21 mouse cellular contexts compared by ENCODE assay signal in the genomic region with DNA sequence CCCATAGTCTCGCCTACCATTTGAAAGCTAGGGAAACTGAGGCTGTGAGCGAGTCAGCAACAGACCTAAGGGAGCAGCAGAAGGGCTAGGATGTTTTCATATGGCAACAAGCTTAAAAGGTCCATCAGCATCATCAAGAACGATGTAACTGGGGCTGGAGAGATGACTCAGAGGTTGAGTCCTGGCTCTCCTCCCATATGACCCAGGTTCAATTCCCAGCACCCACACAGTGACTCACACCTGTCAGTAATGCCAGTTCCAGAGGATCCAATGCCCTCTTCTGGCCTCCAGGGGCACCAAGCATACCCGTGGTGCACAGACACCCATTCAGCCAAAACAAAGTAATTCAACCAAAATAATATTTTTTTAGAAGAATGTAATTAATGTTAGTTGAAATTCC.
"Had no signal": no experiment of that assay in that cellular context is flagged by ENCODE, and none has a peak within 500 bp of the region (broad histone marks: within the 10 kb centered on the region; RNA-seq: fewer than 3 reads in every experiment).

No protein-coding gene starts in this region.

- H3K9me3 ChIP-seq: liver, embryonic 15.5 days; midbrain, embryonic 10.5 days; midbrain, embryonic 13.5 days; midbrain, embryonic 15.5 days; neural tube, embryonic 13.5 days; neural tube, embryonic 15.5 days; stomach, embryonic 15.5 days had no signal

- H3K27me3 ChIP-seq: liver, embryonic 15.5 days; midbrain, embryonic 13.5 days; midbrain, embryonic 15.5 days; neural tube, embryonic 13.5 days; neural tube, embryonic 15.5 days; stomach, embryonic 15.5 days had no signal

- H3K9ac ChIP-seq: liver, embryonic 15.5 days; lung, embryonic 14.5 days; midbrain, embryonic 13.5 days; midbrain, embryonic 15.5 days; neural tube, embryonic 13.5 days; neural tube, embryonic 15.5 days; stomach, embryonic 15.5 days had no signal

- DNase-seq: lung, adult 18-20 months; lung, embryonic 14.5 days; lung, postnatal 10 days; lung, postnatal 4 days; retina, postnatal 1 day; right cerebral cortex, adult 18-20 months; right cerebral cortex, postnatal 25 days; right cerebral cortex, postnatal 4 days; spleen, adult 18-20 months; thymus, adult 2 months; thymus, postnatal 25 days; thymus, postnatal 4 days had no signal

- ATAC-seq: midbrain, embryonic 13.5 days; midbrain, embryonic 15.5 days had no signal

- H3K27ac ChIP-seq: liver, embryonic 15.5 days; midbrain, embryonic 10.5 days; midbrain, embryonic 13.5 days; midbrain, embryonic 15.5 days; neural tube, embryonic 13.5 days; neural tube, embryonic 15.5 days; stomach, embryonic 15.5 days; stomach, postnatal 0 days had no signal

- H3K36me3 ChIP-seq: midbrain, embryonic 10.5 days; midbrain, embryonic 13.5 days; midbrain, embryonic 15.5 days; neural tube, embryonic 13.5 days; neural tube, embryonic 15.5 days; stomach, embryonic 15.5 days had no signal

- H3K4me1 ChIP-seq: liver, embryonic 15.5 days; midbrain, embryonic 15.5 days; stomach, embryonic 15.5 days had no signal

- H3K4me3 ChIP-seq: liver, embryonic 15.5 days; midbrain, embryonic 10.5 days; midbrain, embryonic 13.5 days; midbrain, embryonic 15.5 days; myocyte; neural tube, embryonic 13.5 days; neural tube, embryonic 15.5 days; stomach, embryonic 15.5 days had no signal

- H3K4me2 ChIP-seq: liver, embryonic 15.5 days; lung, embryonic 14.5 days; midbrain, embryonic 13.5 days; midbrain, embryonic 15.5 days; neural tube, embryonic 13.5 days; neural tube, embryonic 15.5 days; stomach, embryonic 15.5 days had no signal
